Mouse (Mus musculus) embryo, embryonic 10 days (tissue): ENCODE data around the gene I0C0044D17Rik.

Experiments used
- DNase-seq: peaks from one replicate; pipeline ENCODE4 v3.0.0-alpha.2; 2015; ENCODE audit warnings: low spot score

The I0C0044D17Rik gene

DNA sequence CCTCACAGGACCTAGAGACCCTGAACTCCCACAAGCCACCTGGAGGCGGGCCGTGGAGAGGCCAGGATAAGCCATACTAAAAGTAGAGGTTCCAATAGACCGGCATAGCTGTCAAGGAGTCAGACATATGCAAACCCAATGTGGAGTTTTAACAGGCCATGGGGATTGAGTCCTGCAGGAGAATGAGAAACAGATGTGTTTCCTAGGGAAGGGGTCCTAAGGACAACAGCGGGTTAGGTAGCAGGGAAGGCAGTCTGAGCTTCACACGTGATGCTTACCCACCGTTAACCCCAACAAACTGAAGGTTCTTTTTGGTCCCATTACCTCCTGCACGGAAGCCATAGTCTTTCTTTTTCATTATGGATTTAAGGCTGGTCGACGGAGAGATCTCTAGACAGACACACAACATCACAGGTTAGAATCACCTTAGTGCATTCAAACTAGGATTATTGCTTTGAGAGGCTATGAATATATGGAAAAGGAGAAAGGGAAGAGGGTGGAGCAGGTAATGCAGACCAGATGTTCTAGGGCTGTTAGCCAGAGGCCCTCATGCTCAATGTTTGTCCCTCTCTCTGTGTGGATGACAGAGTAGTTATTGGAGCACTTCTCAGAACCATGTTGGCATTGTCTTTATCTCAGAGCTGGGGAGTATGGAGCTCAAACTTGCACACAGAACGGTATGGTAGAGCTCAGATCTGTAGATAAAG lies 46.8 kb downstream of the I0C0044D17Rik start:
- peak; percentile 66 for DNase-seq

DNA sequence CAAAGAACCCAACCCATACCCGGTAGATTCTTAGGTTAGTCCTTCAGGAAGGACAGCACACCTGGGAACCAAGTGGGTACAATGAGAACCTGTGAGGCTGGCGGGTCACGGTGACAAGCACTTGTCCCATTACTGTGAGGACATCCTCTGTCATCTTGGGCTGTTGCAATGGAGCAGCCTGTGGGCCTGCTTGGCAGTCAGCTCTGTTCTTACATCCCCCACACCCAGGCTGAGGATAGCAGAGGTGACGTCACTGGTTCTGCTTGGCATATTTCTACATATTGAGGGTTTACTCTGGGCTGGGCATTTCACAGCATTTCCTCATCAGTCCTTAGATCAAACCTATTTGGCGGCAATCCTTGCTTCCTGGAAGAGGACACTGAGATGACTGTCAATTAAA lies 49.9 kb downstream of the I0C0044D17Rik start:
- DNase-seq, result no peak
